Mouse (Mus musculus) liver, postnatal 0 days (tissue): ENCODE data around the gene Brca2. TPM values are rescaled to one million over a fixed set of nuclear protein-coding genes. Genes with fewer than 3 reads are reported as not detected.
A peak's percentile ranks its signal among the peaks of the same experiment; 100 is the strongest.
"Not testable (repeated sequence)": the region's sequence is repeated elsewhere in the genome, so short reads cannot be mapped to it uniquely, and the experiment has no call there.

Experiments used
- ATAC-seq: fragments of 200-750 bp; cut with Nextera tagmentation; 2 replicates; pipeline ENCODE4 v1.8.0; 2017; ENCODE audit warnings: mild to moderate bottlenecking, moderate library complexity
- DNase-seq: peaks from one replicate; pipeline ENCODE4 v3.0.0-alpha.2; 2016
- H3K27ac ChIP-seq: fragments of 300-500 bp; sonication (generic); 2 replicates; pipeline ENCODE4 v1.5.1; 2014; ENCODE audit warnings: antibody characterized with exemption, moderate library complexity, mild to moderate bottlenecking, low read depth
- H3K27me3 ChIP-seq: fragments of 300-500 bp; sonication (generic); 2 replicates; pipeline ENCODE4 v1.6.1; 2014; ENCODE audit warnings: low read length, control low read depth, mixed read lengths; ENCODE audit not compliant: insufficient read depth
- H3K36me3 ChIP-seq: fragments of 300-500 bp; sonication (generic); replicated peaks from 2 replicates; pipeline ENCODE4 v1.6.1; 2014; ENCODE audit warnings: mild to moderate bottlenecking, control low read depth, low read length, moderate library complexity, mixed read lengths; ENCODE audit not compliant: insufficient read depth
- H3K4me1 ChIP-seq: fragments of 300-500 bp; sonication (generic); 2 replicates; pipeline ENCODE4 v1.6.1; 2014; ENCODE audit warnings: antibody characterized with exemption, mild to moderate bottlenecking, control low read depth; ENCODE audit not compliant: insufficient read depth
- H3K4me2 ChIP-seq: fragments of 300-500 bp; sonication (generic); 2 replicates; pipeline ENCODE4 v1.6.1; 2014; ENCODE audit warnings: low read depth, mild to moderate bottlenecking, low read length, moderate library complexity, mixed read lengths
- H3K4me3 ChIP-seq: fragments of 300-500 bp; sonication (generic); 2 replicates; pipeline ENCODE4 v1.5.1; 2014; ENCODE audit warnings: low read depth, low read length
- H3K9ac ChIP-seq: fragments of 300-500 bp; sonication (generic); replicated peaks from 2 replicates; pipeline ENCODE4 v1.6.1; 2014; ENCODE audit warnings: mild to moderate bottlenecking, moderate library complexity
- H3K9me3 ChIP-seq: fragments of 300-500 bp; sonication (generic); 2 replicates; pipeline ENCODE4 v1.6.1; 2016; ENCODE audit warnings: mild to moderate bottlenecking, control low read depth, low read length, mixed read lengths
- CTCF ChIP-seq: sonication (generic); IDR thresholded peaks from 2 replicates; pipeline ENCODE4 v1.5.1; 2016; ENCODE audit warnings: antibody characterized with exemption, low read depth
- EP300 ChIP-seq: IDR thresholded peaks from 2 replicates; pipeline ENCODE4 v1.6.1; 2016; ENCODE audit warnings: antibody characterized with exemption, low read depth, mild to moderate bottlenecking
- WGBS: fragments of 180-500 bp; shearing (Covaris S2); extraction: QIAGEN DNeasy Blood & Tissue Kit; methylation state at CpG from one replicate; pipeline ENCODE4 v1.1.7; 2014; ENCODE audit not compliant: insufficient replicate concordance; 5-methylcytosine and 5-hydroxymethylcytosine counted together
- polyA plus RNA-seq: library from polyadenylated mRNA; unstranded; fragments of >200 nt; fragmentation: Nextera tagmentation; extraction: Ambion mirVana; gene quantifications from 2 replicates; pipeline ENCODE4 v1.2.1, GENCODE M21; 2015

Brca2 gene
- polyA plus RNA-seq: 11.8 and 12.6 TPM in 2 replicates

- Histone ChIP-seq H3K27me3 (no peaks in the 10 kb centered on the region), H3K27ac (peak within 1 kb of the TSS; percentile 75), H3K36me3 (no peaks in the 10 kb centered on the region), H3K4me2 (peak within 1 kb of the TSS; percentile 81), H3K4me1 (peaks cover 7% of the 10 kb centered on the region; the same call in 1 of the 2 replicates), H3K4me3 (peak within 1 kb of the TSS; percentile 78), H3K9ac (peak within 1 kb of the TSS; percentile 82), H3K9me3 (no peaks in the 10 kb centered on the region)
- peak; percentile 97 for ATAC-seq
- TF ChIP-seq EP300 (no peak), CTCF (no peak)
- peak; percentile 97 for DNase-seq
- WGBS: 3% methylated on average over 63 of the region's 63 CpGs
Observed at GRCm38 (mm10) chr5:150521937-150522866, at the start of gene Brca2. Brca2 (plus strand) TSS chr5:150522630.

- ATAC-seq (no peak), DNase-seq (no peak)
- Histone ChIP-seq H3K4me3 (no peak overlapping the region), H3K36me3 (no peaks in the 10 kb centered on the region; the same call in 1 of the 2 replicates), H3K4me2 (no peak overlapping the region), H3K27ac (no peak overlapping the region), H3K27me3 (no peaks in the 10 kb centered on the region), H3K9me3 (no peaks in the 10 kb centered on the region), H3K4me1 (no peaks in the 10 kb centered on the region), H3K9ac (no peak overlapping the region)
- TF ChIP-seq CTCF: no peak
- TF ChIP-seq EP300: no peak
- 75% methylated on average over 4 of the region's 4 CpGs for WGBS
Observed at GRCm38 (mm10) chr5:150477364-150477763, 45.1 kb upstream of the Brca2 start.

GRCm38 (mm10) chr5:150478612-150479011 lies 43.8 kb upstream of the Brca2 start:
- Histone ChIP-seq H3K9ac (no peak overlapping the region), H3K27ac (no peak overlapping the region), H3K27me3 (no peaks in the 10 kb centered on the region), H3K9me3 (no peaks in the 10 kb centered on the region), H3K4me2 (no peak overlapping the region), H3K4me1 (no peaks in the 10 kb centered on the region), H3K36me3 (no peaks in the 10 kb centered on the region; the same call in 1 of the 2 replicates), H3K4me3 (no peak overlapping the region)
- no peak for DNase-seq
- ATAC-seq: peak; percentile 35; the same call in 1 of the 2 replicates
- 41% methylated on average over 4 of the region's 4 CpGs for WGBS
- no peak for TF ChIP-seq CTCF

- peak; percentile 67 for TF ChIP-seq CTCF
- TF ChIP-seq EP300: no peak
- no peak overlapping the region for H3K4me2 ChIP-seq
- no peak for DNase-seq
- no peaks in the 10 kb centered on the region for H3K4me1 ChIP-seq
- no peak overlapping the region for H3K9ac ChIP-seq
- 58% methylated on average over 3 of the region's 3 CpGs for WGBS
- no peaks in the 10 kb centered on the region for H3K9me3 ChIP-seq
- H3K27me3 ChIP-seq: no peaks in the 10 kb centered on the region
- no peak overlapping the region for H3K4me3 ChIP-seq
- H3K27ac ChIP-seq: no peak overlapping the region
- no peaks in the 10 kb centered on the region for H3K36me3 ChIP-seq
- no peak for ATAC-seq
Observed at GRCm38 (mm10) chr5:150485198-150485597, 37.2 kb upstream of the Brca2 start.

GRCm38 (mm10) chr5:150490285-150490684 lies 32.1 kb upstream of the Brca2 start:
- WGBS: 84% methylated on average over 3 of the region's 3 CpGs
- Histone ChIP-seq H3K36me3 (no peaks in the 10 kb centered on the region), H3K4me2 (no peak overlapping the region), H3K4me3 (no peak overlapping the region), H3K4me1 (no peaks in the 10 kb centered on the region), H3K27ac (no peak overlapping the region), H3K27me3 (no peaks in the 10 kb centered on the region), H3K9me3 (no peaks in the 10 kb centered on the region), H3K9ac (no peak overlapping the region)
- ATAC-seq: no peak
- DNase-seq: no peak
- no peak for TF ChIP-seq CTCF
- TF ChIP-seq EP300: no peak

- WGBS: 72% methylated on average over 8 of the region's 8 CpGs
- H3K9me3 ChIP-seq: no peaks in the 10 kb centered on the region
- no peaks in the 10 kb centered on the region for H3K4me1 ChIP-seq
- H3K27ac ChIP-seq: no peak overlapping the region
- no peak overlapping the region for H3K4me3 ChIP-seq
- H3K4me2 ChIP-seq: no peak overlapping the region
- ATAC-seq: no peak
- no peaks in the 10 kb centered on the region for H3K27me3 ChIP-seq
- 0 out of 2 replicates have a peak, but pooled peaks cover 5% of the 10 kb centered on the region for H3K36me3 ChIP-seq
- DNase-seq: no peak
- H3K9ac ChIP-seq: no peak overlapping the region
- no peak for TF ChIP-seq EP300
- TF ChIP-seq CTCF: no peak
Observed at GRCm38 (mm10) chr5:150490821-150491220, 31.6 kb upstream of the Brca2 start.

- not testable (repeated sequence) for ATAC-seq, H3K4me1 ChIP-seq, H3K4me2 ChIP-seq, H3K36me3 ChIP-seq, DNase-seq, H3K27ac ChIP-seq, H3K27me3 ChIP-seq, H3K9ac ChIP-seq, H3K9me3 ChIP-seq, H3K4me3 ChIP-seq
- 77% methylated on average over 4 of the region's 4 CpGs for WGBS
Observed at GRCm38 (mm10) chr5:150491573-150492173, 30.8 kb upstream of the Brca2 start.
